Mouse (Mus musculus) cerebellum, adult 2 months (tissue): Measurements from ENCODE around the gene Stag1. TPM values are rescaled to one million over a fixed set of nuclear protein-coding genes. Genes with fewer than 3 reads are reported as not detected.

Source experiments
- DNase-seq, 2 experiments: peaks; one replicate each; pipeline ENCODE4 v3.0.0; 2021
- H3K27ac ChIP-seq: fragments of 200-500 bp; 2 replicates; pipeline ENCODE4 v1.5.1; 2012; ENCODE audit warnings: low read length, control low read depth, inconsistent platforms; ENCODE audit not compliant: insufficient read depth
- H3K27me3 ChIP-seq: fragments of 200-500 bp; 2 replicates; pipeline ENCODE4 v1.6.1; 2012; ENCODE audit warnings: inconsistent platforms, mild to moderate bottlenecking, low read length, moderate library complexity; ENCODE audit not compliant: control insufficient read depth, insufficient read depth
- H3K4me1 ChIP-seq: fragments of 200-500 bp; 2 replicates; pipeline ENCODE4 v1.6.1; 2011; ENCODE audit warnings: low read length; ENCODE audit not compliant: control insufficient read depth, insufficient read depth
- H3K4me3 ChIP-seq: fragments of 200-500 bp; replicated peaks from 2 replicates; pipeline ENCODE3; 2011; ENCODE audit warnings: mild to moderate bottlenecking, low read depth, low read length, control low read depth; ENCODE audit not compliant: insufficient read depth
- CTCF ChIP-seq: fragments of 200-500 bp; IDR thresholded peaks from 2 replicates; pipeline ENCODE4 v1.5.1; 2011; ENCODE audit warnings: low read depth, mild to moderate bottlenecking, control low read depth, low read length, moderate library complexity, borderline replicate concordance; ENCODE audit not compliant: insufficient read depth
- POLR2A ChIP-seq: fragments of 200-500 bp; IDR thresholded peaks from 2 replicates; pipeline ENCODE4 v1.6.1; 2011; ENCODE audit warnings: low read length, control low read depth, borderline replicate concordance; ENCODE audit not compliant: insufficient read depth
- WGBS: fragments of 180-500 bp; shearing (Covaris S2); methylation state at CpG from one replicate; pipeline ENCODE4 v1.1.7; 2018; 5-methylcytosine and 5-hydroxymethylcytosine counted together
- polyA plus RNA-seq: library from polyadenylated mRNA; depleted of rRNA; stranded (reverse); fragments of >200 nt; gene quantifications from 2 replicates; pipeline ENCODE4 v1.2.3, GENCODE M21; 2012

Gene Stag1
- polyA plus RNA-seq, 1 experiment = 32.0 TPM

DNA sequence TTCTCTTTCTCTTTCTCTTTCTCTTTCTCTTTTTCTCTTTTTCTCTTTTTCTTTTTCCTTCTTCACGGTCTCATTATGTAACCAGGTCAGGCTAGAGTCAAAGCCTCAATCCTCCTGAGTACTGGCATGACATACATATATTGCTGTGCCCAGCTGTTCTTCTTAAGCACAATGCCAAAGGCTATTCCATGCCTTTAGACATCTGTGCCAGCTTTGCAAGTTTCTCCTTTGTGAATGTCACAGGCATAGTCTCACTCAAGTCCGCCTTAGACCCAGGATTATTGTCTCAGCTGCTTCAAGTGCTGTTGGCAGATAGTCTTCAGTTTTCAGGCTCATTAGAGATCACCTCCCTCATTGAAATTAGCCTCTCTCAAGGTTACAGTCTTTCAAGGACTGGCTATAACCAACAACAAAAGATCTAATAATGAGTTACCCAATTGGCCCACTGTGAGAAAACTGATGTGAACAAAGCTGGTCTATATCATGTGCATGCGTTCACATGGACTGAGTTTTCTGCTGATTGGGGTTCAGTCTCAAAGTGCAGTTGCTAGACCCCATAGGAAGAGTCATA, 16.0 kb downstream of the Stag1 start:
- Histone ChIP-seq H3K4me3 (no peak overlapping the region), H3K27me3 (no peaks in the 10 kb centered on the region), H3K27ac (no peak overlapping the region), H3K4me1 (peaks cover 4% of the 10 kb centered on the region; the same call in 1 of the 2 replicates)
- TF ChIP-seq POLR2A (no peak), CTCF (no peak)
- WGBS = 67% methylated on average over 3 of the region's 3 CpGs
- no peak for DNase-seq

DNA sequence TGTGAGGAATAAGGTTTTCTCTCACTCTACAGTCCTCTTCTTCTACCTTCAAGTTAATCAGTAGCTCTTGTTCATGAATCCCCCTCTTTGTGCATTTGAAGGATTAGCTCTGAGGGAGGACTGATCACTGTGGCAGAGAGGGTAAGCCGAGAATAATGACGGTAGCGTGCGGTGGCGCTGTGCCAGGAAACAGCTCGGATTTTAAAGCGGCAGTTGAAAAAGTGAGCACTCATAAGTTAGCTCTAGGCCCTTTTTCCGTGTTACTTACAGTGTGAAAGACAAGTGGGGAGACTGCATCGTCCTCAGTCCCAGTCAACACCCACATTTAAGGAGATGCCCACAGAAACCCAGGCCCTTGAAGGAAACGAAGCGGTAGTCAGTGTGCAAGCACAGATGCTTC, 19.3 kb downstream of the Stag1 start:
- DNase-seq = peak; percentile 37 to 59
- Histone ChIP-seq H3K4me1 (peaks cover 4% of the 10 kb centered on the region; the same call in 1 of the 2 replicates), H3K27me3 (no peaks in the 10 kb centered on the region; the same call in 1 of the 2 replicates), H3K27ac (no peak overlapping the region), H3K4me3 (peak overlapping the region; percentile 46)
- 10% methylated on average over 11 of the region's 11 CpGs for WGBS
- no peak for TF ChIP-seq CTCF
- no peak for TF ChIP-seq POLR2A

DNA sequence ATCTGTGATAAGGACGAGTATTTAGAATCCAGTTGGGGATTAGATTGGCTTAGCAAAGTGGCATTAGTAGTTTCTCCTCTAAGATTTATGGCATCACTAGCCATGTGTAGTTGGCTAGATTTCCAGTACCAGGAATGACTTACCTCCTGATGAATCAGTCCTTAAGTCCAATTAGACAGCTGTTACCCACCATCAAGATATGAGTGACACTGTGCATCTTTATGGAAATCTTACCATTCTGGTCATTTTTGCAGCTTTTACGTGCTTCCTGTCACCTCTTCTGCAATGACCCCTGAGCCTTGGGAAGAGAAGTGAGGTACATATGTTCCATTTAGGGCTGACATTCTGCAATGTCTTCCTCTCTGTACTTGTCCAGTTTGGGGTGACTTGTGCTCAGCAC, 28.7 kb downstream of the Stag1 start:
- no peak for TF ChIP-seq CTCF
- no peak for TF ChIP-seq POLR2A
- no peak overlapping the region for H3K27ac ChIP-seq
- 86% methylated on average over 2 of the region's 2 CpGs for WGBS
- no peaks in the 10 kb centered on the region for H3K4me1 ChIP-seq
- no peaks in the 10 kb centered on the region; the same call in 1 of the 2 replicates for H3K27me3 ChIP-seq
- DNase-seq = no peak
- H3K4me3 ChIP-seq = no peak overlapping the region

DNA sequence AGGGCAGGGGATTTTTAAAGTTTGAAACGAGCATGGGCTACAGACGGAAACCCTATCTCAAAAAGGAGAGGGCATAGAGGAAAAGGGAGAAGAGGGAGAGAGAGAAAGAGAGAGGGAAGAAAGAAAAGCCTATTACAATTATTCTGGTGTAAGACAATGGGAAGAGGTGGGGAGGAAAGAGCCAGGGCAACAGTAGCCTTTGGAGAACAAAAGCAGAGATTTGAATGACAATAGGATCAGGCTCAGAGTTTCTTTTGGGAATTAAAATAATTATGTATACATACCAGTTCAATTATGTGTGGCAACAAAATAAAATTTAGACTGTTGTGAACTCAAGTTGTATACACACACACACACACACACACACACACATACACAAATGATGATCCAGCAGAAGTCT, 43.2 kb downstream of the Stag1 start:
- H3K27me3 ChIP-seq = no peaks in the 10 kb centered on the region
- no peak for DNase-seq
- WGBS = 79% methylated on average over 2 of the region's 2 CpGs
- H3K27ac ChIP-seq = no peak overlapping the region
- no peak overlapping the region for H3K4me3 ChIP-seq
- no peak for TF ChIP-seq POLR2A
- TF ChIP-seq CTCF = no peak
- H3K4me1 ChIP-seq = peaks cover 5% of the 10 kb centered on the region; the same call in 1 of the 2 replicates

DNA sequence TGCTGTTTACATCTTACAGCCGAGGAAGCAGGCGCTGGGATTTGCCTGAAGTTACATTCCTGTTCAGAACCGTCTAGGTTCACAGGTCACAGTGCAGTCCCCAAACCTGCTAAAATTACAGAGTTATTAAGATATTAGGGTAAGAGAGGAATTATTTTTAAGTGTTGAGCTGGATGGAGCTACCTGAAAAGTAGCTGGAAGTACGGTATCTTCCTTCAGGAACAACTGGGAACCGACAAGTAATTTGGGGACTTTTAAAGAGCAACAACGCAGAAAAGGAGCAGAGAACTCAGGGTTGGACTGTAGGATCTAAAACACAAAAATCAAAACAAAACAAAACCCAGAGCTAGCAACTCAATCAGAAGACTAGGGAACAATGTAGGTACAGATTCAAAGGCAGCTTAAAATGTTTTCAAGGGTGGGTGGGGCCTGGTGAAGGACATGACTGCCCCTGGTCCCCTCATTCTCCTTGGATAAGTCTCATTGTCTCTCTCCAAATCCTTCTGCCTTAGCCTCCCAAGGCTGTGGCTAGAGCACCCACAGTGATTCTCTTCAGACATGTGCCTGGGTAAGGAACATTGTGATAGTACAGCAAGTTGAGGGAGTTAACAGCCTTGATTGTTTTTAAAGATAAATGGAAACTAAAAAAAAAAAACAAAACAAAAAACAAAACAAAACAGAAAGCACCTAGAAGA, 43.9 kb downstream of the Stag1 start:
- H3K4me3 ChIP-seq = no peak overlapping the region
- peak in 1 of 2 experiments; percentile 18 for DNase-seq
- 68% methylated on average over 6 of the region's 6 CpGs for WGBS
- TF ChIP-seq POLR2A (no peak), CTCF (no peak)
- H3K27ac ChIP-seq = peak overlapping the region; percentile 84
- no peaks in the 10 kb centered on the region for H3K27me3 ChIP-seq
- peaks cover 5% of the 10 kb centered on the region; the same call in 1 of the 2 replicates for H3K4me1 ChIP-seq

DNA sequence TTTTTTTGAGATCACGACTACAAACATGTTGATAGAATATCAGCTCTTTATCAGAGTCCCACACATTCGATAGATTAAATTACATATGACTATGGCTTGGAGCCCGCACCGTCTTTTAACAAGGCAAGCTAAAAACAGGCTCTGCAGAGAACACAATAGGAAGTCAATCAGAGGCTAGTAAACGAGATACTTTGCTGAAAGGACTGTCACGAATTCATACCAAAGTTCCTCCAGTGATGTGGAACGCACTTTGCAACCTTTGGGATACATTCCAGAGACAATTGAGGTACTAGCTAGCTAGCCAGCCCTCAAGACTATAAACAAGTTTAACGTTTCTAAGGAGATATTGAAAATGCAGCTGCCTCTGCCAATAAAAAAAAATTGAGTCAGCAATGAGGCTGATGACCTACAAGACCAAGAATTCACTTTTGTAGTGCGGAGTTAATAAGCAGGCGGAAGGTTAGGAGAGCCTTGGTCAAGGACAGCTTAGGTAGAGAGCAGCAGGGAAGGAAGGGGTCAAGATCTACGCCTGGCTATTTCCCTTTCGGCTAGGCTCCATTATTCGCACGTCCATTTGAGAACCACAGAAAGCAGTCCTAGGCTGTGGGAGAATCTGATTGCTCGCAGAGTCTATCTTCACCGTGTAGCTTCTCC, 44.7 kb downstream of the Stag1 start:
- H3K27me3 ChIP-seq = no peaks in the 10 kb centered on the region
- TF ChIP-seq POLR2A = no peak
- peak overlapping the region; percentile 76 for H3K4me3 ChIP-seq
- peak overlapping the region; percentile 93 for H3K27ac ChIP-seq
- WGBS = 1% methylated on average over 16 of the region's 16 CpGs
- no peak for DNase-seq
- H3K4me1 ChIP-seq = peaks cover 5% of the 10 kb centered on the region; the same call in 1 of the 2 replicates

DNA sequence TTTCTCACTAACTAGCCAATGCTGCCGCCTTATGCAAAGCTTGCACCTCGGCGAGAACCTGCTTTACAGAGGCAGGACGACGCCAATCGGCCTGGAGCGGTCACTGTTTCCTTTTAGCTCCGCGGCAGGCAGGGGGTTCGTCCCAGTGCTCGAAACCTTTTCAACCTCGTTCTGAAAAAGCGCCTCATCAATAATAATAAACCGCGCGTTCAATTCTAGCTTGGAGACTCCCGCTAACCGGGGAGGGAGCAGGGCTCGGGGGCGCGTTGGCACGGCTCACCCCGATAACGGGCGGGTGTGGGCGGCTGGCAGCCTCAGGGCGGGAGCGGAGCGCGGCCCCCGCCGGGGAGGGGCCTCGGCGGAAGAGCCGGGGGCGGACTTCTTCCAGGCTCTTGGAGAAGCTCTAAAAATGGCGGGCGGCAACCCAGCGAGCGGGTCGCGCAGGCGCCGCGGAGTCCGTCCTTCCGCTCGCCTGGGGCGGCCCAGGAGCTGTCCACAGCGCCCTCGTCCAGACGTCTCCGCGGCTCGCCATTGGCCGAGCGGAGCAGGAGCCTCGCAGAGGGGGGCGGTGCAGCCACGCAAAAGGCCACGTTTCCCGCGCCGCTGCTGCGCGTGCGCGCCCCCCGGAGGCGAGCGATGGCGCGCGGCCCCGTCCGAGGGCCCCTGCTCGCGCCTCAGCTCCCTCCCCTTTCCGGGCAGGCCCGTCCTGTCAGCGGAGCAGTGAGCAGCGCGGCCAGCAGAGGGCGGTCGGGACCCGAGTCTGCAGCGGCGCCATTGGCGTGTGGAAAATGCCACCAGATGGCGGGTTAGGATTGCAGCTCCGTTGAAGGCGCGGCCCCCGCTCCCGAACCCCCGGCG, 45.5 kb downstream of the Stag1 start:
- peak overlapping the region; percentile 90 for H3K4me3 ChIP-seq
- DNase-seq = peak; percentile 100
- under 1% methylated on average over 93 of the region's 97 CpGs for WGBS
- H3K4me1 ChIP-seq = peaks cover 5% of the 10 kb centered on the region; the same call in 1 of the 2 replicates
- peak overlapping the region; percentile 93 for H3K27ac ChIP-seq
- no peaks in the 10 kb centered on the region for H3K27me3 ChIP-seq
- TF ChIP-seq POLR2A (peak; percentile 62; the same call in 1 of the 2 replicates), CTCF (peak; percentile 89)
